In the genomic region with DNA sequence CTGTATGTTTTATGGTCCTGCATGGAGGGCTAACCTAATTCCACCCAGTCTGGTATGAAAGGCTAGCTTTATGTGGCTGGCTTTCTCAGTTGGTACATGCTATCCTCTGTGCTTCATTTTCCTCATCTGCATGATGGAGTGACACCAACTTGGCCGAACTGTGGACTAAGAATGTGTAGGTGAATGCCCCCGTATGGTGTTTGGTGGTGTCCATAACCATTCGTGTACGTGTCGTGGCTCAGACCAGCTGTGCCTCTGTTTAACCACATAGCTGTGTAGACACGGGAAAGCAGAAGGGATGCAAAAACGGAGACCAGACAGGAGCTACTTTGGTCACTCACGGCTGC, we compare ENCODE assay signal across 7 mouse cellular contexts. TPM values are rescaled to one million over a fixed set of nuclear protein-coding genes. Genes with fewer than 3 reads are reported as not detected.
DNase-seq lines count a peak whose midpoint lies in the region; ATAC-seq lines count a peak whose summit lies in the region.
"Not testable (repeated sequence)": the region's sequence is repeated elsewhere in the genome, so short reads cannot be mapped to it uniquely, and the experiment has no call there.

No protein-coding gene starts in this region.

- H3K36me3 ChIP-seq in embryonic facial prominence, embryonic 12.5 days; forebrain, embryonic 16.5 days (ENCODE audit: control insufficient read depth, insufficient read depth); hindbrain, embryonic 11.5 days (ENCODE audit: control insufficient read depth, insufficient read depth, low read length); kidney, embryonic 15.5 days; liver, embryonic 12.5 days; midbrain, embryonic 10.5 days; neural tube, embryonic 14.5 days (ENCODE audit: control insufficient read depth, insufficient read depth, low read length): not testable (repeated sequence)

- not testable (repeated sequence) for H3K27ac ChIP-seq in embryonic facial prominence, embryonic 12.5 days; forebrain, embryonic 16.5 days (ENCODE audit: low read length); hindbrain, embryonic 11.5 days (ENCODE audit: low read depth, low read length); liver, embryonic 12.5 days; midbrain, embryonic 10.5 days (replicated peaks); neural tube, embryonic 14.5 days (ENCODE audit: low read depth, low read length)
- peak overlapping the region; percentile 95; the same call in 1 of the 2 replicates for H3K27ac ChIP-seq in kidney, embryonic 15.5 days

- DNase-seq in hindbrain, embryonic 11.5 days (ENCODE audit: low spot score); midbrain, embryonic 10.5 days (ENCODE audit: low spot score): not testable (repeated sequence)

- H3K4me1 ChIP-seq in embryonic facial prominence, embryonic 12.5 days; forebrain, embryonic 16.5 days (replicated peaks; ENCODE audit: control insufficient read depth, insufficient read depth, low read length); hindbrain, embryonic 11.5 days (replicated peaks; ENCODE audit: control insufficient read depth, insufficient read depth, low read length); kidney, embryonic 15.5 days; liver, embryonic 12.5 days; midbrain, embryonic 10.5 days; neural tube, embryonic 14.5 days (ENCODE audit: control insufficient read depth, insufficient read depth, low read length): not testable (repeated sequence)

- H3K9me3 ChIP-seq in embryonic facial prominence, embryonic 12.5 days; forebrain, embryonic 16.5 days (ENCODE audit: control insufficient read depth, low read length); hindbrain, embryonic 11.5 days (ENCODE audit: control insufficient read depth, low read length); kidney, embryonic 15.5 days (replicated peaks); liver, embryonic 12.5 days (replicated peaks); midbrain, embryonic 10.5 days (replicated peaks); neural tube, embryonic 14.5 days (ENCODE audit: control insufficient read depth, low read length): not testable (repeated sequence)

- peak overlapping the region; percentile 48 for H3K4me2 ChIP-seq in embryonic facial prominence, embryonic 12.5 days (replicated peaks)
- H3K4me2 ChIP-seq in forebrain, embryonic 16.5 days (ENCODE audit: low read length), result peak overlapping the region; percentile 61
- peak overlapping the region; percentile 58 for H3K4me2 ChIP-seq in hindbrain, embryonic 11.5 days (replicated peaks; ENCODE audit: low read depth, low read length)
- peak overlapping the region; percentile 69 for H3K4me2 ChIP-seq in kidney, embryonic 15.5 days
- peak overlapping the region; percentile 82 for H3K4me2 ChIP-seq in liver, embryonic 12.5 days
- H3K4me2 ChIP-seq in neural tube, embryonic 14.5 days (ENCODE audit: low read depth, low read length), result peak overlapping the region; percentile 54; the same call in 1 of the 2 replicates

- no CpG with 5 or more reads among the region's 8 CpGs for WGBS in embryonic facial prominence, embryonic 12.5 days
- no CpG with 5 or more reads among the region's 8 CpGs for WGBS in forebrain, embryonic 16.5 days
- no CpG with 5 or more reads among the region's 8 CpGs for WGBS in hindbrain, embryonic 11.5 days
- WGBS in kidney, embryonic 15.5 days, result no CpG with 5 or more reads among the region's 8 CpGs
- no CpG with 5 or more reads among the region's 8 CpGs for WGBS in liver, embryonic 12.5 days (ENCODE audit: insufficient replicate concordance)
- no CpG with 5 or more reads among the region's 8 CpGs for WGBS in midbrain, embryonic 10.5 days
- WGBS in neural tube, embryonic 14.5 days, result no CpG with 5 or more reads among the region's 8 CpGs

- H3K4me3 ChIP-seq in embryonic facial prominence, embryonic 12.5 days, result peak overlapping the region; percentile 52
- peak overlapping the region; percentile 58 for H3K4me3 ChIP-seq in forebrain, embryonic 16.5 days (replicated peaks; ENCODE audit: low read length)
- H3K4me3 ChIP-seq in hindbrain, embryonic 11.5 days (ENCODE audit: low read depth, low read length), result peak overlapping the region; percentile 50
- H3K4me3 ChIP-seq in kidney, embryonic 15.5 days (replicated peaks), result peak overlapping the region; percentile 62
- peak overlapping the region; percentile 68 for H3K4me3 ChIP-seq in liver, embryonic 12.5 days
- H3K4me3 ChIP-seq in midbrain, embryonic 10.5 days, result peak overlapping the region; percentile 63
- peak overlapping the region; percentile 46 for H3K4me3 ChIP-seq in neural tube, embryonic 14.5 days (ENCODE audit: low read depth, low read length)

- not testable (repeated sequence) for H3K27me3 ChIP-seq in embryonic facial prominence, embryonic 12.5 days; forebrain, embryonic 16.5 days (replicated peaks; ENCODE audit: control insufficient read depth, insufficient read depth, low read length); hindbrain, embryonic 11.5 days (ENCODE audit: control insufficient read depth, insufficient read depth, low read length); kidney, embryonic 15.5 days; liver, embryonic 12.5 days (replicated peaks); midbrain, embryonic 10.5 days (ENCODE audit: low read depth, poor library complexity, severe bottlenecking); neural tube, embryonic 14.5 days (ENCODE audit: control insufficient read depth, insufficient read depth, low read length)

- not testable (repeated sequence) for ATAC-seq in embryonic facial prominence, embryonic 12.5 days (ENCODE audit: insufficient number of reproducible peaks, insufficient read depth, low FRiP score, low TSS enrichment); forebrain, embryonic 16.5 days; hindbrain, embryonic 11.5 days (ENCODE audit: low FRiP score); liver, embryonic 12.5 days; neural tube, embryonic 14.5 days (ENCODE audit: low read depth)
- ATAC-seq in kidney, embryonic 15.5 days (replicated peaks; ENCODE audit: low FRiP score), result peak; percentile 12; the same call in 1 of the 2 replicates

- not testable (repeated sequence) for H3K9ac ChIP-seq in embryonic facial prominence, embryonic 12.5 days; forebrain, embryonic 16.5 days (replicated peaks; ENCODE audit: low read depth, low read length); hindbrain, embryonic 11.5 days (ENCODE audit: low read depth, low read length); kidney, embryonic 15.5 days; liver, embryonic 12.5 days; neural tube, embryonic 14.5 days (replicated peaks; ENCODE audit: low read depth, low read length)

RNA-seq across cellular contexts. Expression of a gene that starts 0.9 kb away (rescaled TPM):
- 31.6 and 34.7 TPM in 2 replicates for polyA plus RNA-seq in embryonic facial prominence, embryonic 12.5 days (2016; fragmentation: Nextera tagmentation; extraction: Ambion mirVana)
- 54.9 and 56.1 TPM in 2 replicates for polyA plus RNA-seq in forebrain, embryonic 16.5 days (2015; fragmentation: Nextera tagmentation; extraction: Ambion mirVana)
- polyA plus RNA-seq in hindbrain, embryonic 11.5 days (2014; fragmentation: Nextera tagmentation; extraction: Ambion mirVana), result 50.5 and 50.8 TPM in 2 replicates
- 45.5 and 47.8 TPM in 2 replicates for polyA plus RNA-seq in kidney, embryonic 15.5 days (2015; fragmentation: Nextera tagmentation; extraction: Ambion mirVana)
- polyA plus RNA-seq in liver, embryonic 12.5 days (2016; fragmentation: Nextera tagmentation; extraction: Ambion mirVana), result 16.2 and 18.0 TPM in 2 replicates
- polyA plus RNA-seq in midbrain, embryonic 10.5 days (2016; fragmentation: Nextera tagmentation; extraction: Ambion mirVana), result 41.6 and 42.6 TPM in 2 replicates
- 57.8 and 63.5 TPM in 2 replicates for polyA plus RNA-seq in neural tube, embryonic 14.5 days (2014; fragmentation: Nextera tagmentation; extraction: Ambion mirVana)

RNA-seq across cellular contexts. Expression of a gene that starts 13.3 kb away (rescaled TPM):
- polyA plus RNA-seq in embryonic facial prominence, embryonic 12.5 days (2016; fragmentation: Nextera tagmentation; extraction: Ambion mirVana), result 58.0 and 61.1 TPM in 2 replicates
- 47.7 and 51.7 TPM in 2 replicates for polyA plus RNA-seq in forebrain, embryonic 16.5 days (2015; fragmentation: Nextera tagmentation; extraction: Ambion mirVana)
- polyA plus RNA-seq in hindbrain, embryonic 11.5 days (2014; fragmentation: Nextera tagmentation; extraction: Ambion mirVana), result 57.1 TPM in 2 replicates
- polyA plus RNA-seq in kidney, embryonic 15.5 days (2015; fragmentation: Nextera tagmentation; extraction: Ambion mirVana), result 53.5 and 56.3 TPM in 2 replicates
- polyA plus RNA-seq in liver, embryonic 12.5 days (2016; fragmentation: Nextera tagmentation; extraction: Ambion mirVana), result 21.7 and 25.2 TPM in 2 replicates
- 51.2 and 53.2 TPM in 2 replicates for polyA plus RNA-seq in midbrain, embryonic 10.5 days (2016; fragmentation: Nextera tagmentation; extraction: Ambion mirVana)
- 64.9 and 75.2 TPM in 2 replicates for polyA plus RNA-seq in neural tube, embryonic 14.5 days (2014; fragmentation: Nextera tagmentation; extraction: Ambion mirVana)

RNA-seq across cellular contexts. Expression of a gene that starts 22.8 kb away (rescaled TPM):
- 150 and 164 TPM in 2 replicates for polyA plus RNA-seq in embryonic facial prominence, embryonic 12.5 days (2016; fragmentation: Nextera tagmentation; extraction: Ambion mirVana)
- polyA plus RNA-seq in forebrain, embryonic 16.5 days (2015; fragmentation: Nextera tagmentation; extraction: Ambion mirVana), result 83.1 and 87.9 TPM in 2 replicates
- polyA plus RNA-seq in hindbrain, embryonic 11.5 days (2014; fragmentation: Nextera tagmentation; extraction: Ambion mirVana), result 115 TPM in 2 replicates
- 287 and 291 TPM in 2 replicates for polyA plus RNA-seq in kidney, embryonic 15.5 days (2015; fragmentation: Nextera tagmentation; extraction: Ambion mirVana)
- polyA plus RNA-seq in liver, embryonic 12.5 days (2016; fragmentation: Nextera tagmentation; extraction: Ambion mirVana), result 107 TPM in 2 replicates
- polyA plus RNA-seq in midbrain, embryonic 10.5 days (2016; fragmentation: Nextera tagmentation; extraction: Ambion mirVana), result 128 TPM in 2 replicates
- 66.0 and 91.2 TPM in 2 replicates for polyA plus RNA-seq in neural tube, embryonic 14.5 days (2014; fragmentation: Nextera tagmentation; extraction: Ambion mirVana)

RNA-seq across cellular contexts. Expression of a gene that starts 31.1 kb away (rescaled TPM):
- polyA plus RNA-seq in embryonic facial prominence, embryonic 12.5 days (2016; fragmentation: Nextera tagmentation; extraction: Ambion mirVana), result 0.09 TPM in 1 of 2 replicates, not detected in the other
- polyA plus RNA-seq in forebrain, embryonic 16.5 days (2015; fragmentation: Nextera tagmentation; extraction: Ambion mirVana), result 0.25 and 0.31 TPM in 2 replicates
- 0.18 TPM in 1 of 2 replicates, not detected in the other for polyA plus RNA-seq in hindbrain, embryonic 11.5 days (2014; fragmentation: Nextera tagmentation; extraction: Ambion mirVana)
- polyA plus RNA-seq in kidney, embryonic 15.5 days (2015; fragmentation: Nextera tagmentation; extraction: Ambion mirVana), result 0.14 and 0.68 TPM in 2 replicates
- polyA plus RNA-seq in liver, embryonic 12.5 days (2016; fragmentation: Nextera tagmentation; extraction: Ambion mirVana), result 0.11 TPM in 1 of 2 replicates, not detected in the other
- polyA plus RNA-seq in midbrain, embryonic 10.5 days (2016; fragmentation: Nextera tagmentation; extraction: Ambion mirVana), result 0.10 and 0.32 TPM in 2 replicates
- polyA plus RNA-seq in neural tube, embryonic 14.5 days (2014; fragmentation: Nextera tagmentation; extraction: Ambion mirVana), result 0.44 TPM in 1 of 2 replicates, not detected in the other
